Mouse (Mus musculus): ENCODE data around the gene Ptpn23.

- TF ChIP-seq TAL1 (IDR thresholded peaks at IDR 0.05; ENCODE audit: low read length) (no peak), GATA1 (IDR thresholded peaks at IDR 0.05; ENCODE audit: low read length) (no peak)
Observed at GRCm38 (mm10) chr9:110384369-110384929, 23.6 kb downstream of the Ptpn23 start.
